Comparison of ENCODE assay signal across 8 mouse cellular contexts in genomic region chrX:135761707-135762106, GRCm38 (mm10). TPM values are rescaled to one million over a fixed set of nuclear protein-coding genes. Genes with fewer than 3 reads are reported as not detected.
DNase-seq lines count a peak whose midpoint lies in the region; ATAC-seq and TF ChIP-seq lines count a peak whose summit lies in the region.
"Had no signal": no experiment of that assay in that cellular context is flagged by ENCODE, and none has a peak within 500 bp of the region (broad histone marks: within the 10 kb centered on the region; RNA-seq: fewer than 3 reads in every experiment).

No protein-coding gene starts in this region.

- peak; percentile 68 for TF ChIP-seq CTCF in intestine, postnatal 0 days (IDR thresholded peaks at IDR 0.05; ENCODE audit: low read depth)

- no peak overlapping the region for H3K4me3 ChIP-seq in intestine, postnatal 0 days (ENCODE audit: low read depth, low read length)
- H3K4me3 ChIP-seq in intestine, embryonic 16.5 days (ENCODE audit: low read length): no peak overlapping the region
- H3K4me3 ChIP-seq: myocyte had no signal

- ATAC-seq in intestine, postnatal 0 days: no peak
- ATAC-seq in intestine, embryonic 16.5 days: no peak

- no peaks in the 10 kb centered on the region; the same call in 1 of the 2 replicates for H3K36me3 ChIP-seq in intestine, postnatal 0 days (ENCODE audit: control insufficient read depth, insufficient read depth)
- H3K36me3 ChIP-seq in intestine, embryonic 16.5 days (ENCODE audit: control insufficient read depth, insufficient read depth, low read length): no peaks in the 10 kb centered on the region

- peak; percentile 9 for DNase-seq in A20 (ENCODE audit: low read depth, low spot score)
- DNase-seq in ES-CJ7 (ENCODE audit: low read depth, low spot score): peak; percentile 9
- peak; percentile 35 for DNase-seq in embryo, embryonic 10.5 days (ENCODE audit: low spot score)
- peak; percentile 25 for DNase-seq in naive thymus-derived CD4-positive, alpha-beta T cell, adult 2 months (ENCODE audit: low read depth)
- DNase-seq in ovary, postnatal 36 days (ENCODE audit: low spot score): no peak

- H3K27ac ChIP-seq in intestine, postnatal 0 days (ENCODE audit: low read depth, low read length): no peak overlapping the region
- no peak overlapping the region for H3K27ac ChIP-seq in intestine, embryonic 16.5 days (ENCODE audit: low read length)

- no peak overlapping the region for H3K4me2 ChIP-seq in intestine, postnatal 0 days (replicated peaks; ENCODE audit: low read depth)
- H3K4me2 ChIP-seq in intestine, embryonic 16.5 days (ENCODE audit: low read depth, low read length): no peak overlapping the region

- H3K27me3 ChIP-seq in intestine, postnatal 0 days (replicated peaks; ENCODE audit: control insufficient read depth, insufficient read depth, low read length): no peaks in the 10 kb centered on the region
- H3K27me3 ChIP-seq in intestine, embryonic 16.5 days (replicated peaks; ENCODE audit: control insufficient read depth, insufficient read depth, low read length): no peaks in the 10 kb centered on the region

- no peaks in the 10 kb centered on the region for H3K4me1 ChIP-seq in intestine, postnatal 0 days (replicated peaks; ENCODE audit: control insufficient read depth, insufficient read depth, low read length)
- H3K4me1 ChIP-seq in intestine, embryonic 16.5 days (ENCODE audit: control insufficient read depth, insufficient read depth, low read length): no peaks in the 10 kb centered on the region

- H3K9ac ChIP-seq in intestine, postnatal 0 days (ENCODE audit: low read depth, low read length): no peak overlapping the region
- no peak overlapping the region for H3K9ac ChIP-seq in intestine, embryonic 16.5 days (ENCODE audit: low read depth, low read length)

- no peaks in the 10 kb centered on the region for H3K9me3 ChIP-seq in intestine, postnatal 0 days (ENCODE audit: control insufficient read depth)
- H3K9me3 ChIP-seq in intestine, embryonic 16.5 days (ENCODE audit: control insufficient read depth, low read length): no peaks in the 10 kb centered on the region

RNA-seq across cellular contexts. Expression of gene Armcx5, which starts 19.2 kb away (rescaled TPM):
- polyA plus RNA-seq in intestine, postnatal 0 days (2015; fragmentation: Nextera tagmentation; extraction: Ambion mirVana): 4.3 and 4.8 TPM in 2 replicates
- 5.6 and 6.1 TPM in 2 replicates for polyA plus RNA-seq in intestine, embryonic 16.5 days (2015; fragmentation: Nextera tagmentation; extraction: Ambion mirVana)

RNA-seq across cellular contexts. Expression of gene Gprasp1, which starts 19.2 kb away (rescaled TPM):
- polyA plus RNA-seq in intestine, postnatal 0 days (2015; fragmentation: Nextera tagmentation; extraction: Ambion mirVana): 11.0 and 12.5 TPM in 2 replicates
- 20.9 TPM in 2 replicates for polyA plus RNA-seq in intestine, embryonic 16.5 days (2015; fragmentation: Nextera tagmentation; extraction: Ambion mirVana)

RNA-seq across cellular contexts. Expression of gene Bhlhb9, which starts 35.7 kb away (rescaled TPM):
- 9.2 and 10.0 TPM in 2 replicates for polyA plus RNA-seq in intestine, postnatal 0 days (2015; fragmentation: Nextera tagmentation; extraction: Ambion mirVana)
- 21.9 and 24.8 TPM in 2 replicates for polyA plus RNA-seq in intestine, embryonic 16.5 days (2015; fragmentation: Nextera tagmentation; extraction: Ambion mirVana)

RNA-seq across cellular contexts. Expression of gene Tmsb15a, which starts 36.6 kb away (rescaled TPM):
- polyA plus RNA-seq in intestine, postnatal 0 days (2015; fragmentation: Nextera tagmentation; extraction: Ambion mirVana): not detected in 2 replicates
- polyA plus RNA-seq in intestine, embryonic 16.5 days (2015; fragmentation: Nextera tagmentation; extraction: Ambion mirVana): not detected in 2 replicates
